Mouse (Mus musculus) urinary bladder, postnatal 4 days (tissue): Measurements from ENCODE around the gene Jmjd1c.
A peak's percentile ranks its signal among the peaks of the same experiment; 100 is the strongest.

Experiments
- DNase-seq, 2 experiments: peaks; one replicate each; pipeline ENCODE4 v3.0.0; 2021 to 2022; ENCODE audit warnings: low spot score in 2 of 2

Gene Jmjd1c

DNA sequence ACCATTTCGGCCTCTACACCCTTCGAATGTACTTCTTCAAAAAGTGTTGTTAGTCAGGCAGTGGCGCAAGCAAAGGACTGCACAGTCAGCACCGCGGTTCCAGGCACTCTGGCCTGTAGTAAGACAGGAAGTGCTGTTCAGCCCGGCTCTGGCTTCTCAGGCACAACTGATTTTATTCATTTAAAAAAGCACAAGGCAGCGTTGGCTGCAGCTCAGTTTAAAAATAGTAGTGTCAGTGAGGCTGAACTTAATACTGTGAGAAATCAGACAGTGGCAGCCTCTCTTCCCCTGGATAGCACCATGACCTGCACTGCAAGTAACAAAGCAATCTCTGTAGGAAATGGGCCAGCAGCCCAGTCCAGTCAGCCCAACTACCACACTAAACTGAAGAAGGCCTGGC is 130.2 kb downstream of the Jmjd1c start:
- peak in 1 of 2 experiments; percentile 27 for DNase-seq

- DNase-seq: no peak
Measured at GRCm38 (mm10) chr10:67226543-67226942, 130.6 kb downstream of the Jmjd1c start.

DNA sequence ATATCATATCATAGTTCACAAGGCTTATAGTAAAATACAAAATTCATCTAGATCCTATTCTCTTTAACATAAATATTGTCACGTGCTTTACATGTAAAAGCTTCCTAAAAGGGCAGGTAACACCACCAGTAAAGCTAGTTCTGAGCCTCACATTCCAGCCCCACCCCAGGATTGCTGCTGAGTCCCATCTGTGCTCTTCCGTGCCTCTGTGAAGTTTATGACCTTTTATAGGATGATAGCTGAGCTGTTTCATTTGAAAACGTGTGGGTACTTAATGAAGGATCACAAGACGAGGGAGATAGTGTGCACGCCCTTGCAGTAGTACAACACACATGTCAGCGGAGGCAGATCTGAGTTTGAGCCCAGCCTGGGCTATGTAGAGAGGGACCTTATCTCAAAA is 134.5 kb downstream of the Jmjd1c start:
- DNase-seq: no peak

- DNase-seq: peak in 1 of 2 experiments; percentile 63
Measured at GRCm38 (mm10) chr10:67247145-67247544, 151.2 kb downstream of the Jmjd1c start.

GRCm38 (mm10) chr10:67249486-67249885 is 153.6 kb downstream of the Jmjd1c start:
- DNase-seq: no peak

DNA sequence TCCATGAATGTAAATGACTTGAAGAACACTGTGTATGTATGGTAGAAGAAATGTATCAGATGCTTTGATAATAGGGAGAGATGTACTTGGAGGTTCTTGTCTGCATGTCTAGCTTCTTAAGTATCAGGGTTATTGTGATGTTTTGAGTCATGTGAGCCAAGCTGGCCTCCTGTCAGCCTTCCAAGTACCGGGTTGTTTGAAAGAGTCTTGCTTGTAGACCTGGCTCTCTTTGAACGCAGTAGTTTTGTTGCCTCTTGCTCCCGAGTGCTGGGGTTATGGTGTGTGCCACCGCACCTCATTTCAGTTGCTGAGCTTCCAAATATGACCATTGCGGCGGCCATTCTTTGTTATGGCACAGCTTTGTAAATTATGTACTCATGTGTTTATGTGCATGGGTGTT is 154.9 kb downstream of the Jmjd1c start:
- no peak for DNase-seq

DNA sequence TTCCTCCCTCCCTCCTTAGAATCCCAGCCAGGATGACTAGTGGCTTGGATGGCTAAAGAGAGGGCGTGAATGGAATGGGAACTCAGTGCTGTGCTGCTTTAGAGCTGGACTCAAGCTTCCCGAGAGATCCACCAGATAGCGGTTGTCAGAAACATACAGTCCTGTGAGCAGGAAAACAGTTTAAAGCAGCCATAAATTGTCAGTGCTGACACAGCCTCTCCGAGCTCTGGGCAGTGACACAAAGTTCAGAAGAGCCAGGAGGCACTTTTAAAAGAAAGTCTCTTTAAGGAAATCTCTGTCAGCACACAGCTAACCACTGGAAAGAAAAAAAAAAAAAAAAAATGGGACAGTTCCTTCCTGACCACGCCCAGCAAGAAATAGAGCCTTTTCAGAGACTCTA is 156.4 kb downstream of the Jmjd1c start:
- no peak for DNase-seq

- no peak for DNase-seq
Measured at GRCm38 (mm10) chr10:67253115-67253514, 157.2 kb downstream of the Jmjd1c start.

DNA sequence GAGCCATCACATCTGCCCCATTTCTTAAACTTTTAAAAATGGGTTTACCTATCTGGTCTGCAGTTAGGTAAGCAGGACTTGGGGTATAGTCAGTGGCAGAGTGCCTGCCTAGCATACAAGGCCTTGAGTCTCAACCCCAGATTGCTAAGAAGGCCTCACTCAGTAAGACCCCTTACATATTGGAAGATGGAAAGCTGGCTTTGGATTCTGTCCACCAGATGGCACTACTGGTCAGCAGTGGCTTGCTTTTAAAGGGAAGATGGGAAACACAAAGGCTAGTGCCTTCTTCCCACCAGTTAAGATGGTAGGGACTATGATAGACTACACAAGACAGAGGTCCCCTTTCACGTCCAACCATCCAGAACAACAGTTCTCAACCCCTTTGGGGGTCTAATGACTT is 168.9 kb downstream of the Jmjd1c start:
- DNase-seq: no peak

DNA sequence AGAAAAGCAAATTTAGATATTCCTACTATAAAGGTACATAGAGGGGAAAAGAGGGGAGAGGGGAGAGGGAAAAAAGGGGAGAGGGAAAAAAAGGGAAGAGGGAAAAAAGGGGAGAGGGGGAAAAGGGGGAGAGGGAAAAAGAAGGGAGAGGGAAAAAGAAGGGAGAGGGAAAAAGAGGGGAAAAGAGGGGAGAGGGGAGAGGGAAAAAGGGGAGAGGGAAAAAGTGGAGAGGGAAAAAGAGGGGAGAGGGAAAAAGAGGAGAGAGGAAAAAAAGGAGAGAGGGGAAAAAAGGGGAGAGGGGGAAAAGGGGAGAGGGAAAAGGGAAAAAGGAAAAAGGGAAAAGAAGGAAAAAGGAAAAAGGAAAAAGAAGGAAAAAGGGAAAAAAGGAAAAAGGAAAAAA is 180.0 kb downstream of the Jmjd1c start:
- no peak for DNase-seq

DNA sequence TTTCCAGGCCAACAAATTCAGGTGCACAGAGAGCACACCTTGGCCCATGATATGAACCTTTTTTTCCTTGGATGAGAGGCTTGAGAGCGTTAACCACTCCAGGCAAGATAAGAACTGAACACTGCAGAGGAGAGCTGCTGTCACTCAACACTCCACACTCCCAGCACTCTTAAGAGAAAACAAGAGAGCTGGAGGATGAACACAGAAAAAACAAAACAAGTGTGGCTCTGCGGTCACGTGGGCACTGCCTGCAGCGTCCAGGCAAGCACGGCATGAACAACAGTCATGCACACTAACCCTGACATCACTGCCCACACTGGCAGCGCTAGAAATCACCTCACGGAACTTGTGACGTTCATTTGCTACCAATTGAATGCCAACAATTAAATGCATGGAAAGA is 185.9 kb downstream of the Jmjd1c start:
- no peak for DNase-seq

GRCm38 (mm10) chr10:67282531-67282930 is 186.6 kb downstream of the Jmjd1c start:
- DNase-seq: no peak

GRCm38 (mm10) chr10:67283516-67283915 is 187.6 kb downstream of the Jmjd1c start:
- no peak for DNase-seq

DNA sequence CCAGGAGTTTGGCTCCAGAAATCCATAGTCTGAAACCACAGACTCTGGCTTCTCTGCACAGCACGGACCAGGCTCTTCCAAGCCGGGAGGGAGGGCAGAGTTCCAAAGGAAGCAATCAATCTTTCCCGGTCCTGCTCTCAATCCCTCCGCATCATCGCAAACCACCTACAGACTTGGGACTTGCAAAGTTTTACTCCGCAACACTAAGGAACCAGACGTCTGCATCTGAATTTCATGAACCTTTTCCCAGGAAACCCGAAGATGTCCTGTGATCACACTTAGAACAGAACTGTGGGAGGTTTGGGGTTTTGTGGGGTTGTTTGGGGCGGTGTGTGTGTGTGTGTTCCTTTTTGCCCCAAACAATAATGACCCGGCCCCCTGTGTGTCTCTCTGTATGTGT is 188.4 kb downstream of the Jmjd1c start:
- no peak for DNase-seq

DNA sequence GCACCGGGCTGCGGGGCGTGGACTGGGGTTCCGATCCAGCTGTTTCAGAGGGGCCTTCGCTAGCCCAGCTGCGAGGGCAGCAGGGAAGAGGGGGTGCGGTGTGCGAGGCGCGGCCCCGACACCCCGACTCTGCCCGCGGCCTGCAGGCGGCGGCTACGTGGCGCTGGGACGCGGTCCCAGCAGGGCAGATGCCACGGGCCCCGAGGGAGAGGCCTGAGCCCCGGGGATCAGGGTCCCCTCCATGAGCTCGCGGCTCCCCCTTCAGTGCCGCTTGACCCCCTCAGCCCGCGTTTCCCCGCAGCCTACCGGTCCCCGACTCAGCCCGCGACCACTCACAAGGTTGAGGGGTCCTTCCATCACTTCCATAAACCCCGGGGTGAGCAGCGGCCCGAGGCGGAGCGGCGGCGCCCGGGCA is 188.8 kb downstream of the Jmjd1c start:
- no peak for DNase-seq

- DNase-seq: peak; percentile 79 to 80
Measured at GRCm38 (mm10) chr10:67285176-67285814, 189.4 kb downstream of the Jmjd1c start, which contains the start of gene Nrbf2. Gene Nrbf2, minus strand, starts transcription at chr10:67285305.

DNA sequence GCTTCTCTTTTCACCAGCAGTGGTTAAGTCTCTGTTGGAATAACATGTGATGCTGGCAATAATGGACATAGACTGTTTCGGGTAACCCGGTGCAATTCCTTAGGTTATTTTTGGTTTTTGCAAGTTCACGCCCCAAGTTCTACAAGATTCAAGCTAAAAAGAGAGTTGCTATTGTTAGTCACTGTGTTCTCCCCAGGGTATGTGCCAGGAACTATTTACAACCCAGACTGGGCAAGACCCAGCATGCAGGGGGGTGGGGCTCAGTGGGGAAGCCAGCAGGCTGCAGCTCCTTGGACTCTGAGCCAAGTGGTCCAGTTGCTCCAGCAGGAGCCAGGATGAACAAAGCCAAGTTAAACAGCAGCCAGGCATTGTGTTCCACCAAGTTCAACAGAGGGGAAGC is 192.0 kb downstream of the Jmjd1c start:
- DNase-seq: peak; percentile 65 to 74

GRCm38 (mm10) chr10:67290622-67291021 is 194.7 kb downstream of the Jmjd1c start:
- no peak for DNase-seq

DNA sequence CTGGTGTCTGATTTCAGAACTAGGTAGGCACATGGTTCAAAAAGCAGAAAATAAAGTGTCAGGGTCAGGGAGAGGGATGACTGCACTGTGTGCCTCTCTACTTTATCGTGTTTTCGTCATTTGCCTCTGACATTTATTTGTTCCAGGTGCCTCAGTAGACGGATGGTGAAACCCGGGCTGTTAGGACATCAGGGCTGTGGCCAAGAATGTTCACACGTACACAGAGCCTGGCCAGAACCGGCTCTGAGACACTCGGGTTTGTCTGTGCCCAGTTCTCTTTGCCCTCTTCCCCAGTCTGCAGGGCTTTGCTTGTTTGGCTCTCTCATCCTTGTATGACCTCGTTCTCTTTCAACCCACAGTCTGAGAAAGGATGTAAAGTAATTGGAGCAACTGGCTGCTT is 195.2 kb downstream of the Jmjd1c start:
- DNase-seq: no peak

GRCm38 (mm10) chr10:67295331-67295730 is 199.4 kb downstream of the Jmjd1c start:
- no peak for DNase-seq

GRCm38 (mm10) chr10:67295938-67296466 is 200.1 kb downstream of the Jmjd1c start:
- no peak for DNase-seq

DNA sequence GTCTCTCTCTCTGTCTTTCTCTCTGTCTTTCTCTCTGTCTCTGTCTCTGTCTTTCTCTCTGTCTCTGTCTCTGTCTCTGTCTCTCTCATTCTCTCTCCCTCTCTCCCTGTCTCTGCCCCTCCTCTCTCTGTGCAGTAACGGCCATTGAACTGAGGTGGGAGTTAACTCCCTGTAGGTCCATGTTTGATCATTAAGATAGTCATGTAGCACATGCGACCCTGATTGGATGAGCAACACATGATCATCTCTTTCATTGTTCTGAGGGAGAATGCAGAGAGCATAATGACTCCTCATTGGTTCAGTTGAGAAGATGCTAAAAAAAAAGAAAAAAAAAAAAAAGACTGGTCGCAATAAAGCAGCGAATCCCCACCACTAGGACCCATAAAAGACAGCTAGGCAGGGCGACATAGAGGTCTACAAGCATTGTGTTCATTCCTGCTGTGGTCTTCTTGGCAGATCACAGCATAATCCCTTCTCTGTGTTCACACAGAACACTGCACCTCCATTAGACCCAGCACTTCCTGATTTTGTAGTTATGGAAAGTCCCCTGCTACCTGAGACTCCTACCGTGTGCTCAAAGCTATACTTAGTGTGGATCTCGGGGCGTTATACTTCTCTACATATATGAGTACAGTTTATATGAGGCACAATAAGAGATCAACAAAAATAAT is 200.7 kb downstream of the Jmjd1c start:
- no peak for DNase-seq

- no peak for DNase-seq
Measured at GRCm38 (mm10) chr10:67297175-67297855, 201.4 kb downstream of the Jmjd1c start.
